Mouse (Mus musculus) kidney, postnatal 0 days (tissue): ENCODE results near the gene Gpr55. TPM values are rescaled to one million over a fixed set of nuclear protein-coding genes. Genes with fewer than 3 reads are reported as not detected.

Experiments used
- ATAC-seq: fragments of 200-750 bp; cut with Nextera tagmentation; replicated peaks from 2 replicates; pipeline ENCODE4 v1.8.0; 2017; ENCODE audit warnings: low read depth, moderate number of reproducible peaks, moderate TSS enrichment, moderate library complexity; ENCODE audit not compliant: low FRiP score
- DNase-seq: peaks from one replicate; pipeline ENCODE4 v3.0.0-alpha.2; 2016; ENCODE audit warnings: low spot score
- H3K27ac ChIP-seq: fragments of 300-500 bp; sonication (generic); 2 replicates; pipeline ENCODE4 v1.5.1; 2014; ENCODE audit warnings: mild to moderate bottlenecking
- H3K27me3 ChIP-seq: fragments of 300-500 bp; sonication (generic); 2 replicates; pipeline ENCODE4 v1.6.1; 2014; ENCODE audit warnings: low read length, mixed read lengths; ENCODE audit not compliant: insufficient read depth
- H3K36me3 ChIP-seq: fragments of 300-500 bp; sonication (generic); 2 replicates; pipeline ENCODE4 v1.6.1; 2014; ENCODE audit warnings: low read length, mixed read lengths; ENCODE audit not compliant: insufficient read depth
- H3K4me1 ChIP-seq: fragments of 300-500 bp; sonication (generic); replicated peaks from 2 replicates; pipeline ENCODE4 v1.6.1; 2014; ENCODE audit warnings: antibody characterized with exemption, low read length, mixed read lengths; ENCODE audit not compliant: insufficient read depth
- H3K4me2 ChIP-seq: fragments of 300-500 bp; sonication (generic); 2 replicates; pipeline ENCODE4 v1.6.1; 2014; ENCODE audit warnings: mild to moderate bottlenecking, low read length, moderate library complexity, mixed read lengths
- H3K4me3 ChIP-seq: fragments of 300-500 bp; sonication (generic); replicated peaks from 2 replicates; pipeline ENCODE4 v1.5.1; 2014; ENCODE audit warnings: low read depth, low read length
- H3K9ac ChIP-seq: fragments of 300-500 bp; sonication (generic); 2 replicates; pipeline ENCODE4 v1.6.1; 2014; ENCODE audit warnings: low read depth, low read length
- H3K9me3 ChIP-seq: fragments of 300-500 bp; sonication (generic); replicated peaks from 2 replicates; pipeline ENCODE4 v1.6.1; 2016; ENCODE audit warnings: low read length, inconsistent platforms, mixed read lengths
- CTCF ChIP-seq: IDR thresholded peaks from 2 replicates; pipeline ENCODE4 v1.5.1; 2016; ENCODE audit warnings: antibody characterized with exemption, low read depth, mild to moderate bottlenecking, moderate library complexity
- WGBS: fragments of 180-500 bp; shearing (Covaris S2); extraction: QIAGEN DNeasy Blood & Tissue Kit; methylation state at CpG from one replicate; pipeline ENCODE4 v1.1.7; 2014; 5-methylcytosine and 5-hydroxymethylcytosine counted together
- polyA plus RNA-seq: library from polyadenylated mRNA; unstranded; fragments of >200 nt; fragmentation: Nextera tagmentation; extraction: Ambion mirVana; gene quantifications from 2 replicates; pipeline ENCODE4 v1.2.1, GENCODE M21; 2015

Gpr55 gene
- polyA plus RNA-seq, 1 experiment from 2014 or later, result 0.03 TPM

DNA sequence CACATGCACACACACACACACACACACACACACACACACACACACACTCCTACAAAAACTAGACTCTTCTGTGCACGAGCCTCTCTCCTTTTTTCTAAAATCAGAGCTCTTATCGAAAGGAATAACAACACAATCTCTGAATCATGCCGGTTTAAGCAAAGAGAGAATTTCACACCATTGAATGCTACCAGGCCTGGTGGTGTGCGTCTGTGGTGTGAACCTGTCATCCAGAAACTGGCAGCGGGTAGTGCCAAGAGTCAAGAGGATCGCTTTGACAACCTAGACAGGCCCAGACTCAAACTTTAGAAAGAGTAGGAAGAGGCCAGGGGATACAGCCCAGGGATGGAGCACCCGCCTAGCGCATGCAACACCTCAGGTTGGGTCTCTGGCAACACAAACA is 18.5 kb downstream of the Gpr55 start:
- Histone ChIP-seq H3K27ac (no peak overlapping the region), H3K27me3 (no peaks in the 10 kb centered on the region), H3K4me1 (no peaks in the 10 kb centered on the region), H3K9me3 (no peaks in the 10 kb centered on the region), H3K4me2 (no peak overlapping the region), H3K36me3 (no peaks in the 10 kb centered on the region), H3K4me3 (no peak overlapping the region), H3K9ac (no peak overlapping the region)
- DNase-seq (no peak), ATAC-seq (no peak)
- TF ChIP-seq CTCF, result no peak
- 86% methylated on average over 8 of the region's 8 CpGs for WGBS

DNA sequence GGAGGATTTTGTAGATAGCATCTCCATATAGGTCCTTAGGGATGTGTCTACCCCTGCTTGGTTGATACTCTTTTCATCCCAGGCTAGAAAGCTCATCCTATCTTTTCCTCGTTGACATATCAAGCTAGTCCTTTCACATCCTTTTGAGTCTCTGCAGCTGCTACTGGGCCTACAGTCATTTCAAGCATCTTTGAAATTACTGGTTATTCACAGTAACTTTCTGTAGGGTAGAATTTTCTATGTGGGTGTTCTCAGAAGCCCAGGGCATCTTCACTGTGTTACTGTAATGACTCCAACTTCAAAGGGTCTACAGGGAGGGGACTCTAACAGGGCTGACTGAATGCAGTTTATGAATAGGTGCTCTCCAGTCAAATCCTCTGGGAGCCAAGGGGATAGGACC is 23.5 kb downstream of the Gpr55 start:
- TF ChIP-seq CTCF, result no peak
- H3K4me3 ChIP-seq, result no peak overlapping the region
- no peaks in the 10 kb centered on the region for H3K27me3 ChIP-seq
- DNase-seq (no peak), ATAC-seq (no peak)
- H3K9ac ChIP-seq, result no peak overlapping the region
- no peak overlapping the region for H3K27ac ChIP-seq
- H3K36me3 ChIP-seq, result no peaks in the 10 kb centered on the region
- no peak overlapping the region for H3K4me2 ChIP-seq
- H3K4me1 ChIP-seq, result 0 out of 2 replicates have a peak, but pooled peaks cover 12% of the 10 kb centered on the region
- H3K9me3 ChIP-seq, result no peaks in the 10 kb centered on the region
- WGBS, result 56% methylated on average over 1 of the region's 1 CpGs

- Histone ChIP-seq H3K4me1 (0 out of 2 replicates have a peak, but pooled peaks cover 12% of the 10 kb centered on the region), H3K9ac (no peak overlapping the region), H3K4me3 (no peak overlapping the region), H3K36me3 (no peaks in the 10 kb centered on the region), H3K27me3 (no peaks in the 10 kb centered on the region), H3K4me2 (no peak overlapping the region), H3K27ac (no peak overlapping the region), H3K9me3 (no peaks in the 10 kb centered on the region)
- 59% methylated on average over 6 of the region's 6 CpGs for WGBS
- no peak for TF ChIP-seq CTCF
- DNase-seq (no peak), ATAC-seq (no peak)
Measured at GRCm38 (mm10) chr1:85936265-85936664, 24.5 kb downstream of the Gpr55 start.

DNA sequence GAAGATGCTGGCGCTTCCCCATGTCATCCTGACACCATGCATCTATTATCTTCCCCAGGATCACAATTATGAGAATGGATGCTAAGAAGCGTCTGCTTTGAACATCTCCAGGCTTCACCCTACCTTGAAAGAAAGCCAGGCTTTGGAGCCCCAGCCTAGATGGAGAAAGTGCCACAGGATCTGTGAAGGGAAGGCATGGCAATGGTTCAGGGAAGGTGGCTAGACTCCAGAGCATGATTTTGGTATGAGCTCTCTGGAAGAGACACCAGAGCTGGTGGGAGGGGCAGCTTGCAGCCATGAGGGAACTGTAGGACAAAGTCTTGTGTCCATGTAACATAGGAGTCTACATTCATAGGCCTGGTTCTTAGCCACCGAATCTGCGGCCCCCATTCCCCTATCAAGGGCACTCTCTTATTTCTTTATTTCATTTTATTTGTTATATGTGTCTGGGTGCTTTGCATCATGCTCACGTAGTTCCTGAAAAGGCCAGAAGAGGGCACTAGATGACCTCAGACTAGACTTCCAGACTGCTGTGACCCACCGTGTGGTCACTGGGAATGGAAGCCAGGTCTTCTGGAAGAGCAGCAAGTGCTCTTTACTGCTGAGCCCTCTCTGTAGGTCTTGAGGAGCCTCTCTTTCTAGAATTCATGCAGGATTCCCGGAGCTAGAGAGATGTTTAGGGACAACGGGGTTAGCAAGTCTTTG is 25.5 kb downstream of the Gpr55 start:
- Histone ChIP-seq H3K9ac (no peak overlapping the region), H3K27me3 (no peaks in the 10 kb centered on the region), H3K4me2 (no peak overlapping the region), H3K9me3 (no peaks in the 10 kb centered on the region), H3K36me3 (no peaks in the 10 kb centered on the region), H3K27ac (no peak overlapping the region), H3K4me1 (0 out of 2 replicates have a peak, but pooled peaks cover 12% of the 10 kb centered on the region), H3K4me3 (no peak overlapping the region)
- peak; percentile 51 for DNase-seq
- 66% methylated on average over 8 of the region's 8 CpGs for WGBS
- no peak for ATAC-seq
- TF ChIP-seq CTCF, result peak; percentile 72

- H3K27me3 ChIP-seq, result no peaks in the 10 kb centered on the region
- TF ChIP-seq CTCF, result no peak
- DNase-seq (no peak), ATAC-seq (no peak)
- H3K9ac ChIP-seq, result no peak overlapping the region
- H3K4me3 ChIP-seq, result no peak overlapping the region
- no peaks in the 10 kb centered on the region for H3K9me3 ChIP-seq
- H3K4me1 ChIP-seq, result 0 out of 2 replicates have a peak, but pooled peaks cover 12% of the 10 kb centered on the region
- 23% methylated on average over 7 of the region's 7 CpGs for WGBS
- no peak overlapping the region for H3K4me2 ChIP-seq
- no peak overlapping the region for H3K27ac ChIP-seq
- no peaks in the 10 kb centered on the region for H3K36me3 ChIP-seq
Measured at GRCm38 (mm10) chr1:85934560-85934959, 26.2 kb downstream of the Gpr55 start.

GRCm38 (mm10) chr1:85933631-85934465 is 27.0 kb downstream of the Gpr55 start:
- Histone ChIP-seq H3K27me3 (no peaks in the 10 kb centered on the region), H3K9ac (no peak overlapping the region; the same call in 1 of the 2 replicates), H3K36me3 (no peaks in the 10 kb centered on the region), H3K4me1 (0 out of 2 replicates have a peak, but pooled peaks cover 12% of the 10 kb centered on the region), H3K27ac (peak overlapping the region; percentile 76), H3K4me2 (peak overlapping the region; percentile 46), H3K9me3 (no peaks in the 10 kb centered on the region), H3K4me3 (no peak overlapping the region)
- DNase-seq (peak; percentile 87), ATAC-seq (peak; percentile 75)
- 6% methylated on average over 11 of the region's 11 CpGs for WGBS
- no peak for TF ChIP-seq CTCF
